Mouse (Mus musculus): Measurements from ENCODE around the gene Fez2. TPM values are rescaled to one million over a fixed set of nuclear protein-coding genes. Genes with fewer than 3 reads are reported as not detected.
A peak's percentile ranks its signal among the peaks of the same experiment; 100 is the strongest.

The Fez2 gene
- polyA plus RNA-seq, 1 experiment from 2014 or later: 59.7 TPM

DNA sequence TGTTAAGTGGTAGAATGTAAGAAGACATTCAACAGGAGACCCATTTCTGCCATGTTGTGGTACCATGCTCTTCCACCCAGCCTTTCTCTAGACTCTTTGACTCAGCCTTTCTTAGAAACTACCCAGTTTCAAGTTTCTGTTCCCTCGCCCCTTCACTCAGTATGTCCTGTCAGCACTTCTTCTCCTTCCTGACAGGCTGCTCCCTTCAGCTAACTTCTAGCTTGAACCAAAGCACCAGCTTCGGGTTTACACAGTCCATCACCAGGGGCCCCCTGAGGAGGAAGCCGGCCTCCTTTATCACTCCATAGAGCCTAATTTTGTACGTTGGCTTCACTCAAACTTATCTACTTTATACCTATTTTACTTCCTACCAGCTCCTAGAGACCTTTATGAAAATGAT lies 1.3 kb upstream of the Fez2 start:
- DNase-seq (ENCODE audit: low spot score) (no peak), ATAC-seq (ENCODE audit: low FRiP score) (no peak)
- Histone ChIP-seq H3K4me1 (replicated peaks; ENCODE audit: control insufficient read depth, insufficient read depth, low read length) (peaks cover 7% of the 10 kb centered on the region), H3K9ac (no peak overlapping the region), H3K36me3 (replicated peaks; ENCODE audit: control insufficient read depth, insufficient read depth) (no peaks in the 10 kb centered on the region), H3K27ac (no peak overlapping the region), H3K4me2 (replicated peaks) (no peak overlapping the region), H3K27me3 (ENCODE audit: control insufficient read depth, insufficient read depth, low read length) (no peaks in the 10 kb centered on the region), H3K4me3 (replicated peaks; ENCODE audit: low read length) (no peak overlapping the region), H3K9me3 (ENCODE audit: control insufficient read depth, low read length) (no peaks in the 10 kb centered on the region)
- WGBS: 86% methylated on average over 4 of the region's 4 CpGs

DNA sequence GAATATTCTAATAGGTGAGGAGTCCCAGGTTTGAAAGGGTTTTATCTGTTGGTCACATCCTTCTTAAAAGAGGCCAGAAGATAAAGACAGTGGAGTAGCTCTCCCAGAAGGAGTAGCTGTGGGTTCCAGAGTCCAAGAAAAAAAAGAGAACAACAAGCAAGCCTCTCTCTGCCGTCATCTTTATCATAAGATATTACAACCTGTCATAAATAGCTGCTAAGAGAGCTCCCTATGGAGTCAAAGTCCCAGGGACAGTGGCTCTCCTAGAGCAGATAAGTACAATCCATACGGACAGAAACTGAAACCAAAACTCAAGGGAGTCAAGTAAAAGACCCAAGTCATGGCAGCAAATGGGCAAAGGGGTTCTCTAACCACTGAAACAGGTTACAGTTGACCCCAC lies 2.7 kb downstream of the Fez2 start:
- 88% methylated on average over 2 of the region's 2 CpGs for WGBS
- DNase-seq (ENCODE audit: low spot score): no peak
- Histone ChIP-seq H3K4me3 (replicated peaks; ENCODE audit: low read length) (no peak overlapping the region), H3K27me3 (ENCODE audit: control insufficient read depth, insufficient read depth, low read length) (no peaks in the 10 kb centered on the region), H3K27ac (no peak overlapping the region), H3K9ac (no peak overlapping the region), H3K4me2 (replicated peaks) (no peak overlapping the region), H3K36me3 (replicated peaks; ENCODE audit: control insufficient read depth, insufficient read depth) (no peaks in the 10 kb centered on the region), H3K4me1 (replicated peaks; ENCODE audit: control insufficient read depth, insufficient read depth, low read length) (peaks cover 7% of the 10 kb centered on the region), H3K9me3 (ENCODE audit: control insufficient read depth, low read length) (no peaks in the 10 kb centered on the region)
- no peak for ATAC-seq (ENCODE audit: low FRiP score)

DNA sequence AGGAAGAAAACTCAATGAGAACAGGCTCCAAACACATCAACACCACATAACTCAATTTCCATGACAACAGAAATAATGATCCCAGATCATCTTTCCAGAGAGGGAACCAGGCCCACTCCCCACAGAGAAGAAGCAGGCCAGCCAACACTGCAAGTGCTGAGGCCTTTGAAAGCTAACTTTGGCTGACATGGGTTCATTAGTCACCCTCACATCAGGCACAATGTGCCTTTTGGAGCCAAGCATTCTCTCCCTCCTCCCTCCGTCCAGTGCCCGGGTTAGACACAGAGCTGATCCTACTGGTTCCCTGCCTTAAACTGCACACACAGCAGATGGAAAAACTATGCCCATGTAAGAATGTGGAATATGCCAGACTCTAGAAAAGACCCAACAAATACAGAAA lies 8.1 kb downstream of the Fez2 start:
- Histone ChIP-seq H3K4me1 (replicated peaks; ENCODE audit: control insufficient read depth, insufficient read depth, low read length) (no peaks in the 10 kb centered on the region), H3K9me3 (ENCODE audit: control insufficient read depth, low read length) (no peaks in the 10 kb centered on the region), H3K4me3 (replicated peaks; ENCODE audit: low read length) (no peak overlapping the region), H3K36me3 (replicated peaks; ENCODE audit: control insufficient read depth, insufficient read depth) (no peaks in the 10 kb centered on the region), H3K27me3 (ENCODE audit: control insufficient read depth, insufficient read depth, low read length) (no peaks in the 10 kb centered on the region), H3K27ac (no peak overlapping the region), H3K4me2 (replicated peaks) (no peak overlapping the region), H3K9ac (no peak overlapping the region)
- DNase-seq (ENCODE audit: low spot score) (peak; percentile 42), ATAC-seq (ENCODE audit: low FRiP score) (peak; percentile 85)
- 9% methylated on average over 2 of the region's 2 CpGs for WGBS

- Histone ChIP-seq H3K27ac (no peak overlapping the region), H3K4me3 (replicated peaks; ENCODE audit: low read length) (no peak overlapping the region), H3K4me2 (replicated peaks) (no peak overlapping the region), H3K36me3 (replicated peaks; ENCODE audit: control insufficient read depth, insufficient read depth) (peaks cover 5% of the 10 kb centered on the region; the same call in 1 of the 2 replicates), H3K9me3 (ENCODE audit: control insufficient read depth, low read length) (no peaks in the 10 kb centered on the region), H3K9ac (no peak overlapping the region), H3K4me1 (replicated peaks; ENCODE audit: control insufficient read depth, insufficient read depth, low read length) (no peaks in the 10 kb centered on the region), H3K27me3 (ENCODE audit: control insufficient read depth, insufficient read depth, low read length) (no peaks in the 10 kb centered on the region)
- ATAC-seq (ENCODE audit: low FRiP score): no peak
- no peak for DNase-seq (ENCODE audit: low spot score)
- WGBS: 84% methylated on average over 10 of the region's 10 CpGs
Observed at GRCm38 (mm10) chr17:78408386-78408785, 9.6 kb downstream of the Fez2 start.

DNA sequence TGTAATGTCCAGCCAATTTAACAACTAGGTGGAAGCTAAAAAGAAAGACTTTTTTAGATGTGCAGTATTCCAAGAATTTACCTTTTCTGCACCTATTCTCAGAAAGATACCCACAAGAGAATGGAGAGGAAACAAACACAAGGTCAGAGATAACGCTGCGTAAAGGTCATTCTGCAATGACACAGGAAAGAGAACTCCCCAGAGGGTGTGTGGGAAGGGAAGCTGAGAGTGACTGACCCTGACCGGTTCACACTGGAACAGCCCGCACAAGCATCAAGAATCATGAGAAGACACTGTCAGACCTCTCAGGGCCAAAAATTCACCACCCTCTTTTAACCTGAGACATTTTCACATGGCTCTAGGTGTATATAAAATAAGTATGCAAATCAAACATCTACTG lies 10.4 kb downstream of the Fez2 start:
- WGBS: 72% methylated on average over 4 of the region's 4 CpGs
- Histone ChIP-seq H3K9me3 (ENCODE audit: control insufficient read depth, low read length) (no peaks in the 10 kb centered on the region), H3K4me2 (replicated peaks) (no peak overlapping the region), H3K9ac (no peak overlapping the region), H3K27ac (no peak overlapping the region), H3K4me1 (replicated peaks; ENCODE audit: control insufficient read depth, insufficient read depth, low read length) (no peaks in the 10 kb centered on the region), H3K36me3 (replicated peaks; ENCODE audit: control insufficient read depth, insufficient read depth) (peaks cover 5% of the 10 kb centered on the region; the same call in 1 of the 2 replicates), H3K27me3 (ENCODE audit: control insufficient read depth, insufficient read depth, low read length) (no peaks in the 10 kb centered on the region), H3K4me3 (replicated peaks; ENCODE audit: low read length) (no peak overlapping the region)
- no peak for DNase-seq (ENCODE audit: low spot score)
- ATAC-seq (ENCODE audit: low FRiP score): no peak

DNA sequence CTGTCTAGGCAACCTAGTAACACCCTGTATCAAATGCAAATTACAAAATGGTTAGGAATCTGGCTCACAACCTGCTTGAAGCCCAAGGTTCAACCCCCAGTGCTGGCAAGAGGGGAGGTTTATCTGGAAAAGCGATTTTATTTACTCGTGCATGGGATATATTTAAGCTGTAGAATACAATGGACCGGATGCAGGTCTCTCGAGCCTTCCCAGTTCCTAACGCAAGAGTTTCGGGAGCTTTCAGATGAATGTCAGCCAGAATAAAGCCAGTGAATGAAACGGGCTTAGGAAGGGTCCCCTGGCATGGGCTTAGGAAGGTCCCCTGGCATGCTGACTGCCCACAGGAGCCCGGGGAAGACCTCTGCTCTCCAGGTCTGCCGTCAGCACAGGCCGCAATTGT lies 11.1 kb downstream of the Fez2 start:
- no peak for ATAC-seq (ENCODE audit: low FRiP score)
- H3K27ac ChIP-seq: no peak overlapping the region
- DNase-seq (ENCODE audit: low spot score): no peak
- peaks cover 5% of the 10 kb centered on the region; the same call in 1 of the 2 replicates for H3K36me3 ChIP-seq (replicated peaks; ENCODE audit: control insufficient read depth, insufficient read depth)
- no peak overlapping the region for H3K4me2 ChIP-seq (replicated peaks)
- no peaks in the 10 kb centered on the region for H3K4me1 ChIP-seq (replicated peaks; ENCODE audit: control insufficient read depth, insufficient read depth, low read length)
- 83% methylated on average over 10 of the region's 10 CpGs for WGBS
- H3K27me3 ChIP-seq (ENCODE audit: control insufficient read depth, insufficient read depth, low read length): no peaks in the 10 kb centered on the region
- H3K9me3 ChIP-seq (ENCODE audit: control insufficient read depth, low read length): no peaks in the 10 kb centered on the region
- no peak overlapping the region for H3K4me3 ChIP-seq (replicated peaks; ENCODE audit: low read length)
- H3K9ac ChIP-seq: no peak overlapping the region

GRCm38 (mm10) chr17:78405336-78405735 lies 12.6 kb downstream of the Fez2 start:
- no peak overlapping the region for H3K9ac ChIP-seq
- no peaks in the 10 kb centered on the region for H3K9me3 ChIP-seq (ENCODE audit: control insufficient read depth, low read length)
- DNase-seq (ENCODE audit: low spot score) (no peak), ATAC-seq (ENCODE audit: low FRiP score) (no peak)
- no peak overlapping the region for H3K27ac ChIP-seq
- H3K27me3 ChIP-seq (ENCODE audit: control insufficient read depth, insufficient read depth, low read length): no peaks in the 10 kb centered on the region
- 97% methylated on average over 3 of the region's 3 CpGs for WGBS
- no peak overlapping the region for H3K4me2 ChIP-seq (replicated peaks)
- H3K4me1 ChIP-seq (replicated peaks; ENCODE audit: control insufficient read depth, insufficient read depth, low read length): no peaks in the 10 kb centered on the region
- peaks cover 10% of the 10 kb centered on the region; the same call in 1 of the 2 replicates for H3K36me3 ChIP-seq (replicated peaks; ENCODE audit: control insufficient read depth, insufficient read depth)
- H3K4me3 ChIP-seq (replicated peaks; ENCODE audit: low read length): no peak overlapping the region

DNA sequence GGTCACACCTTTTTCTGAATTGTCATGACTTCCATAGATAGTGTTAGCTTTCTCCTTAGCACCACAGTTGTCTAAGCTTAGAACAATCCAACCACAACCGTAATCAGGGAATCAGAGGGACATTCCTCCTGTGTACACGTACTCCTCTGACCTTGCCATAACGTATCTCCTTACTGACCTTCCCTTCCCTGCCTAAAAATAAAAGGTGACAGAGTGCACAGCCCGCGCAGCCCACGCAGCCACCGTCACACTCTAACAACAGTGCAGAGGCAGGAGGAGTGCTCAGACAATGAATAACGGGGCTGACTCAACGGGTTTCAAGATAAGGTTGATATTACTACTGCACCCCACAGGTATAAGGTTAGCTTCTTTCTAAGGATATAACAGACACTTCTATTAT lies 14.1 kb downstream of the Fez2 start:
- DNase-seq (ENCODE audit: low spot score): no peak
- H3K4me1 ChIP-seq (replicated peaks; ENCODE audit: control insufficient read depth, insufficient read depth, low read length): no peaks in the 10 kb centered on the region
- no peaks in the 10 kb centered on the region for H3K27me3 ChIP-seq (ENCODE audit: control insufficient read depth, insufficient read depth, low read length)
- H3K9me3 ChIP-seq (ENCODE audit: control insufficient read depth, low read length): no peaks in the 10 kb centered on the region
- H3K4me3 ChIP-seq (replicated peaks; ENCODE audit: low read length): no peak overlapping the region
- no peak overlapping the region for H3K9ac ChIP-seq
- ATAC-seq (ENCODE audit: low FRiP score): no peak
- peaks cover 14% of the 10 kb centered on the region for H3K36me3 ChIP-seq (replicated peaks; ENCODE audit: control insufficient read depth, insufficient read depth)
- no peak overlapping the region for H3K4me2 ChIP-seq (replicated peaks)
- whole genome bisulfite sequencing: 92% methylated on average over 9 of the region's 9 CpGs
- H3K27ac ChIP-seq: no peak overlapping the region

GRCm38 (mm10) chr17:78403229-78403628 lies 14.7 kb downstream of the Fez2 start:
- Histone ChIP-seq H3K27me3 (ENCODE audit: control insufficient read depth, insufficient read depth, low read length) (no peaks in the 10 kb centered on the region), H3K36me3 (replicated peaks; ENCODE audit: control insufficient read depth, insufficient read depth) (peaks cover 14% of the 10 kb centered on the region), H3K4me2 (replicated peaks) (no peak overlapping the region), H3K9me3 (ENCODE audit: control insufficient read depth, low read length) (no peaks in the 10 kb centered on the region), H3K9ac (no peak overlapping the region), H3K4me3 (replicated peaks; ENCODE audit: low read length) (no peak overlapping the region), H3K27ac (no peak overlapping the region), H3K4me1 (replicated peaks; ENCODE audit: control insufficient read depth, insufficient read depth, low read length) (no peaks in the 10 kb centered on the region)
- DNase-seq (ENCODE audit: low spot score) (no peak), ATAC-seq (ENCODE audit: low FRiP score) (no peak)
- 83% methylated on average over 4 of the region's 4 CpGs for WGBS

DNA sequence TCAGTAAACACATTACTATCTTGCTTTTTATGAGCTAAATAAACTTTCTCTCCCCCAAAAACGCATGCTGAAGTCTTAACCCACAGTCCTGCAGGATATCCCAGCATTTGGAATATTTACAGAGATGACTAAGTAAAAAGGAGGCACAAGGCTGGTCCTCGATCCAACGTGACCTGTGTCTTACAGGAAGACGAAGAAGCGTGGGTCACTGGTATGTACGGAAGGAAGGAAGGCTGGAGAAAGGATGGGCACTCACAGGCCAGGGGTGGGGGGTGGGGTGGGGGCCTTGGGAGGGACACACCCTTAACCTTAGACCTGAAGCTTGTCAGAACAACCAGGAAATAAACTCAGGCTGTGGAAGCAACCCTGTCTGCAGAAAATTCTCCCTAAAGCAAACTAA lies 15.8 kb downstream of the Fez2 start:
- no peak for ATAC-seq (ENCODE audit: low FRiP score)
- Histone ChIP-seq H3K36me3 (replicated peaks; ENCODE audit: control insufficient read depth, insufficient read depth) (peaks cover 14% of the 10 kb centered on the region), H3K4me3 (replicated peaks; ENCODE audit: low read length) (no peak overlapping the region), H3K27ac (no peak overlapping the region), H3K9me3 (ENCODE audit: control insufficient read depth, low read length) (no peaks in the 10 kb centered on the region), H3K4me1 (replicated peaks; ENCODE audit: control insufficient read depth, insufficient read depth, low read length) (no peaks in the 10 kb centered on the region), H3K27me3 (ENCODE audit: control insufficient read depth, insufficient read depth, low read length) (no peaks in the 10 kb centered on the region), H3K4me2 (replicated peaks) (no peak overlapping the region), H3K9ac (no peak overlapping the region)
- no peak for DNase-seq (ENCODE audit: low spot score)
- WGBS: 87% methylated on average over 6 of the region's 6 CpGs

Measured in hindbrain, embryonic 14.5 days (tissue).